Mouse (Mus musculus): ENCODE results near the gene Nfia. TPM values are rescaled to one million over a fixed set of nuclear protein-coding genes. Genes with fewer than 3 reads are reported as not detected.

The Nfia gene
- polyA plus RNA-seq, 1 experiment from 2014 or later = 40.5 TPM

DNA sequence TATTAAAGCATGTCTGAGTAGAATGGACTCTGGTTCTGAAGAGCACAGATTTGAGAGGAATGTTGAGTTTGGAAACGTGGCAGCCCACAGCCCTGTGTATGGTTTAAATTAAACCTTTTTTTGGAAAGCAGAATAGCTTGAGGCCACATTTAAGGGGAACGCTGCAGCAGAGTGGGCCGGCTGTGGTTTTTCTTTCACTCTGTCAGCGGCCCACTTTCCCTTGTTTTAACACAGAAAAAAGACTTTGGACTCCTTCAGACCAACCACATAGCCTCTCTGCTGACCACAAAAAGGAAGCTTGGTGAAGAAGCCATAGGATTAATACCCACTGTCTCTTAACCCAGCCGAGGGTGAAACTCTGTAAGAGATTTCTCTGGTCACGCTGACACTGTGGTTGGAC lies 72.4 kb downstream of the Nfia start:
- ChIA-PET CTCF (interaction anchor here (0.8 kb wide), 1 partner anchor 25 kb away, joined by 3 read pairs; no protein-coding TSS in a partner anchor), POLR2A (interaction anchor here (0.6 kb wide), 1 partner anchor 1092 kb away, joined by 3 read pairs; no protein-coding TSS in a partner anchor)
- TF ChIP-seq CTCF (IDR thresholded peaks at IDR 0.05) = no peak
- in situ Hi-C loops (cut with MboI; ENCODE audit: low pct_unique_long_range_greater_than_20kb) = no loop called here
- no peak for DNase-seq (ENCODE audit: low read depth, low spot score)
- no peaks in the 10 kb centered on the region for H3K27me3 ChIP-seq
- no peak for ATAC-seq

DNA sequence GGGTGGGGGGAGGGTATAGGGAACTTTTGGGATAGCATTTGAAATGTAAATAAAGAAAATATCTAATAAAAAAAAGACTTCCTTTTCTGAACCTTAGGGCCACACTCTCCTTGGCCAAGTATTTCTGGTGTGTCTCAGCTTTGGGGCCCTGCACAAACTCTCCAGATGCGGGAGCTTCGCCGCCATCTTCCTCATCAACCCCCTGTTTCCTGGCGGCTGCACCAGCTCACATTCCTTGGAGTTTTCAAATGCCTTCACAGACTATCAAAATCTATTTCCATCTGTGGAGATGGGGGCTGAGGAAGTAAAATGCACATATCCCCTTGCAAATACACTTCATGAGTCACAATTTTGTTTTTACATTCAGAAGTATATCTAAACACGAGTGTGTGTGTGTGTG lies 75.1 kb downstream of the Nfia start:
- in situ Hi-C loops (cut with MboI; ENCODE audit: low pct_unique_long_range_greater_than_20kb) = no loop called here
- no peak for ATAC-seq
- TF ChIP-seq CTCF (IDR thresholded peaks at IDR 0.05) = no peak
- POLR2A ChIA-PET = interaction anchor here (0.6 kb wide), 1 partner anchor 262 kb away, joined by 3 read pairs; no protein-coding TSS in a partner anchor
- no peaks in the 10 kb centered on the region for H3K27me3 ChIP-seq
- no peak for DNase-seq (ENCODE audit: low read depth, low spot score)
- CTCF ChIA-PET = no interaction called here

DNA sequence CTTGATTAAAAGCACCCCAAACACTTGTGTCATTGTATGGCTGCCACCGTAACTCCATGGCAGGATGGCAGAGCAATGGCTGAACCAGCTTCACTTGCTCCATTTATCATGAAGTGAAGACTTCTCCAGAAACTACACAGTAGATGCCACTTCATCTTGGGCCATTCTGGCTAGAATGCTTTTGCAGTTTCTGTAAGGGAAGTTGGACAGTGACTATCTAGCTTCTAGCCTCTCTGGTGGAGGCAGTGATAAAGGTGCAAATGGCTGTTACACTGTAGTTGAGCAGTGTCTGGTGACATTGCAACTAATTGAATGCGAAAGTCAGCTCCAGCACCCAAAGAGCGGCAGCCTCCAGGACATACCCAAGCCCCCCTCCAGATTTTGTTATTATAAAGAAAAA lies 78.5 kb downstream of the Nfia start:
- TF ChIP-seq CTCF (IDR thresholded peaks at IDR 0.05) = no peak
- ATAC-seq (no peak), DNase-seq (ENCODE audit: low read depth, low spot score) (no peak)
- POLR2A ChIA-PET = no interaction called here
- CTCF ChIA-PET = no interaction called here
- in situ Hi-C loops (cut with MboI; ENCODE audit: low pct_unique_long_range_greater_than_20kb) = no loop called here
- H3K27me3 ChIP-seq = no peaks in the 10 kb centered on the region

DNA sequence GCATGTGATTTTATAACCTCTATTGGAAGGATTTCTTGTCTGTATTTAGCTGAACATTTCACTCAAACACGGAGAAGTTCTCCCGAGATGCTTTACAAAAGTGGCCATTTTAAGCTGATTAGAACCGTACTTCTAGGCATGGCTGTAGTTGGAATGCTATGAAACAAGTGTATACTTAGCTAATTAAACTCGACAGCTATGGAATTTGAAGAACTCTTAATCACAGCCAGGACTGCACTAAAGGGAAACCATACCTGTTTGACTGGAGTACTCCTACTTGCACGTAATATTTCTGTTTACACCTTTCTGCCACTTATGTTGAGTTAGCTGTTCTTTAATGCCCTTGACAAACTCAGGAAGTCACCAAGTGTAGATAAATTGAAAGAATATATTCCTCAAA lies 79.2 kb downstream of the Nfia start:
- in situ Hi-C loops (cut with MboI; ENCODE audit: low pct_unique_long_range_greater_than_20kb) = no loop called here
- no peak for TF ChIP-seq CTCF (IDR thresholded peaks at IDR 0.05)
- ATAC-seq (no peak), DNase-seq (ENCODE audit: low read depth, low spot score) (no peak)
- CTCF ChIA-PET = interaction anchor here (1.6 kb wide), 1 partner anchor 8 kb away, joined by 3 read pairs; no protein-coding TSS in a partner anchor
- H3K27me3 ChIP-seq = no peaks in the 10 kb centered on the region
- POLR2A ChIA-PET = no interaction called here

DNA sequence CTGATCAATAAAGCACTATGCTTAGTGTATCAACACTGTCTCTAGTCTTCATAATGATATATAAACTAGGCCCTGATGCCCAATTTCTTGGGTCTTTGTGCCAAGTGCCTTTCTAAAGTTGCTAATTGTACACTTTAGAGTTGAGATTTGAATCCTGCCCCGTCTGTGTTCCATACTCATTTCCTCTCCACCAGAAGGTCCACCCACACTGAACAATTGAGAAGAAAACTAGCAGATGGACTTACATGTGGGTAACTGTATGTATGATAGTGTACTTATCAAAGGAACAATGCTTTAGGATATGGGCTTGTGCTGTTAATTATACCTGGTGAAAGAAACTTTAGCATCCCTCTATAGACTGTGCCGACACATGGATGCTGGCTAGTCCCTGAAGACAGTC lies 80.1 kb downstream of the Nfia start:
- no peak for TF ChIP-seq CTCF (IDR thresholded peaks at IDR 0.05)

DNA sequence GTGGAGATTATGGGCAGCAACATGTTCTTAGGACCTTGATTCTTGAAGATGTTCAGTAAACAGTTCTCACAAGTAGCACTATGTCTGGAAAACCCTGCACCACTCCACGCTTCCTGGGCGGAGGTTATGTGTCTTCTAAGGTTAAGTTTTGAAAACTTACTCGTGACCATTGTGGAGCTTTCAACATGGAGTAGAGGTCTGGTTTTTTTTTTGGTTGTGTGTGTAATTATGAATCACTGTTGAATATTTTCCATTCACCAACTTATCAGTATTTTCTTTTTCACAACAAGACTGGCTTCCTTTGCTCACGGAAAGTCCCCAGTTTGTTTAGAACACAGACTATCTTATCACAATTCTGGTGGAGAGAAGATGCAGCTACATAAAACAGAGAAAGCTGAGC lies 82.2 kb downstream of the Nfia start:
- TF ChIP-seq CTCF (IDR thresholded peaks at IDR 0.05) = no peak
- in situ Hi-C loops (cut with MboI; ENCODE audit: low pct_unique_long_range_greater_than_20kb) = no loop called here
- ChIA-PET CTCF (no interaction called here), POLR2A (interaction anchor here (0.6 kb wide), 1 partner anchor 1126 kb away, joined by 3 read pairs; no protein-coding TSS in a partner anchor)
- ATAC-seq (no peak), DNase-seq (ENCODE audit: low read depth, low spot score) (no peak)
- no peaks in the 10 kb centered on the region for H3K27me3 ChIP-seq

More for the DNA sequence above, 80.1 kb downstream of the Nfia start:
- in situ Hi-C loops (cut with MboI; ENCODE audit: low pct_unique_long_range_greater_than_20kb) = no loop called here
- DNase-seq (ENCODE audit: low read depth, low spot score) = no peak
- no peak for ATAC-seq
- H3K27me3 ChIP-seq = no peaks in the 10 kb centered on the region
- ChIA-PET POLR2A (no interaction called here), CTCF (interaction anchor here (1.6 kb wide), 1 partner anchor 9 kb away, joined by 3 read pairs; no protein-coding TSS in a partner anchor)

DNA sequence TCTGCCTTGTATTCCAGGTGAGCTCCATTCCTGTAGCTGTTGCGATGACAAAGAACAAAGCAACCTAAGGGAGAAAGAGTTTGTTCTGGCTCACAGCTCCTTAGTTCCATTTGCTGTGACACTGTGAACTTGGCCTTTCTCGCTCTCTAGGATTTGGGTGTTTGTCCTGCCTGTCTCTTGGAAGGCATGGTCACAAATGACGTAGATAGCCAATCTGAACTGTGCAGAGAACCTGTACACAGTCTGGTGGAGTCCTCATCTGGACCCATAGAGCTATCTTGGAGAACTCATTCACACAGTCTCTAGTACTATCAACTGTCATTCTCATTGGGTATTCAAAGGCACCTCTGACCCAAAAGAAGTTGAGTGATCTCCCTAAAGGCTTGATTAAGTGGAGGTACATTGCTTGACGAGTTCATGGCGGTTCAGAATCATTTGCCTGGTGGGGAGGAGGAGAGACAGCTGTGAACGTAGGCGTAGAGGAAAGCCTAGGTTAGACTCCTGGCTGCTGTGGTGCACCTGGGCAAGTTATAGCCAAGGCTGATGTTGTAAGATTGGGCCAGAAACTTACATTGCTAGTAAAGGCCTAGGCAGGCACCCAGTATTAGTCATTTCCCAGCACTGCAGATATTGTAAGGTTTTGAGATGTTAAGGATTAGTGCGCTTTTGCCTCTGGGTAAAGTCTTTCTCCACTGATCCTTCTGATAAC lies 83.3 kb downstream of the Nfia start:
- TF ChIP-seq CTCF (IDR thresholded peaks at IDR 0.05) = no peak
- H3K27me3 ChIP-seq = no peaks in the 10 kb centered on the region
- no peak for ATAC-seq
- ChIA-PET CTCF (no interaction called here), POLR2A (no interaction called here)
- DNase-seq (ENCODE audit: low read depth, low spot score) = no peak
- in situ Hi-C loops (cut with MboI; ENCODE audit: low pct_unique_long_range_greater_than_20kb) = no loop called here

DNA sequence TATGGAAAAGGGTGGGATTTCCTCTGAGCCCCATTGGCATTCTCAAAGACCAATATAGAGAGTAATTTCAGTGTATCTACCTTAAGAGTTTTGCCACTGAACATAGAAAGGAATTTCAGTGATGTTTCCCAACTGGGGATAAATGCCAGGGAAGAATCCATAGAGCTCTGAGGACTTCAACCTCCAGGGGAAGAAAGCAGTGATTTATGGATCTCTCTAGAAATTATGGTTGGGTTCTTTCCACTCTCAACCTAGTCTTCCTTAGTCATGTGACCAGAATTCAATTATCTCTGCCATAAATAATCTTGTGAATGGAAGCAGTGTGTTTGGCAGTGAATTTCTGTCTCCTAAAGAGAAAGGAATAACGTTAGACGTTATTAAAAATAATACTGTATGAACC lies 85.0 kb downstream of the Nfia start:
- DNase-seq (ENCODE audit: low read depth, low spot score) = no peak
- in situ Hi-C loops (cut with MboI; ENCODE audit: low pct_unique_long_range_greater_than_20kb) = no loop called here
- TF ChIP-seq CTCF (IDR thresholded peaks at IDR 0.05) = no peak
- H3K27me3 ChIP-seq = no peaks in the 10 kb centered on the region
- CTCF ChIA-PET = no interaction called here
- POLR2A ChIA-PET = no interaction called here
- ATAC-seq = no peak

DNA sequence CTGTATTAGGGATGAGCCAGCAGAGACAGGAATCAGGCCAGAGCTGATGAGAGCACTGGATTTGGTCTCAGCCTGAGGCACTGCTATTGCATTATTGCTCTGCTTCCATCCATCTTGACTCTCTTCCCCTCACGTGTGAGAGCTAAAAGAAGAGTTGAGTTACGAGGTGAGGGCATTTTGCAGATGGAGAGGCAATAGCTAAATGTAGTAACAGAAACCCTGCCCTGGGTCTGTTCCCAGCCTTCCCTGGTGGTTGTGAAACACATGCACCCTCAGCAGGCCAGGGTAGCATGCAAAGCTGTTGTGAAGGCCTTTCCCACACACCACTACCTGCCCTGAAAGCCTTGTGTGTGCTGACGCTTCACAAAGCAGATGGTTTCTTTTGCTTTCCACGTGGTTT lies 86.9 kb downstream of the Nfia start:
- DNase-seq (ENCODE audit: low read depth, low spot score) (no peak), ATAC-seq (no peak)
- ChIA-PET POLR2A (interaction anchor here (1.2 kb wide), 1 partner anchor 10 kb away, joined by 5 read pairs; no protein-coding TSS in a partner anchor), CTCF (interaction anchor here (1.4 to 1.6 kb wide), 2 partner anchors 11 to 18 kb away, joined by 3 to 4 read pairs; no protein-coding TSS in a partner anchor)
- TF ChIP-seq CTCF (IDR thresholded peaks at IDR 0.05) = no peak
- in situ Hi-C loops (cut with MboI; ENCODE audit: low pct_unique_long_range_greater_than_20kb) = no loop called here
- no peaks in the 10 kb centered on the region for H3K27me3 ChIP-seq

DNA sequence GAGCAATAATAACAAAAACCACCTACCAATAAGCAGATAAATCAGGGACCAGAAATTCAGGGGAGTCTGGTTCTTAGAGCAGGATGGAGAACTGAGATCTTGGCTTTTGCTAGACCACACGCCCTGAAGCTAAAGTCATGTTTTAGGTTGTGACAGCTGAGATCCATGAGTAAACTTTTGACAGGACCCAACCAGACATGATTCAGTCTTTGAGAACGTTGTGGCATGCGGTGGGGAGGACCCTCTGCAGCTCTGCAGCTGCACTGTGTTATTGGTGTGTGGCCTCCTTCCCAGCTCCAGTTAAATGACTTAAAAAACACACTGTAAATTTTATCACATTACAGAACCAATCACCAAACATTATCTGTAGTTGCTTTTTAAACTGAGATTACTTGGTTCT lies 87.8 kb downstream of the Nfia start:
- no peaks in the 10 kb centered on the region for H3K27me3 ChIP-seq
- ChIA-PET CTCF (no interaction called here), POLR2A (interaction anchor here (1.8 kb wide), 1 partner anchor 10 kb away, joined by 4 read pairs; no protein-coding TSS in a partner anchor)
- in situ Hi-C loops (cut with MboI; ENCODE audit: low pct_unique_long_range_greater_than_20kb) = no loop called here
- no peak for TF ChIP-seq CTCF (IDR thresholded peaks at IDR 0.05)
- DNase-seq (ENCODE audit: low read depth, low spot score) = no peak
- ATAC-seq = no peak

DNA sequence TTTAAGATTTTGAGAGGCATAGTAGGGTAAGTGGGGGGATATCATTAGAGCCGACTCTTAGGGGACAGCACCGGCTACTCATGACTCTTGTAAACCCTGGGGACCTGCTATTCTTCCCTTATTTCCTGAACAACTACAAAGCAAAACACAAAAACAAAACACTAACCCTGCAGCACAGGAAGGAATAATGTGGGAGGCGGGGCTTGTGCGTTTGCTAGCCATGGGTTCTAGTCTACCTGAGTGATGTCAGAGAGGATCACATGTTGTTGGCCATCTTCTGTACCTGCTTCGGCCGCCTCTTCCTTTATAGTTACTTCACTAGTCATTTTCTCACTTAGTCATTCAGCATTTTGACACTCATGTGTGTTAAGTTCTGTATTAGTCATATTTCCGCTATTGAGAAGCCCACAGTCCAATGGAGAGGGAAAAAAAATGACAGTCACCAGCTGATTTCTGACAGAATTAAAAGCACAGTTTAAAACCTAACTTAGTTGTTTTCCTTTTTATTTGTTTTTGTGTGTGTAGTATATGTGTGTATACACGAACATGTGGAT lies 88.3 kb downstream of the Nfia start:
- DNase-seq (ENCODE audit: low read depth, low spot score) = no peak
- H3K27me3 ChIP-seq = no peaks in the 10 kb centered on the region
- in situ Hi-C loops (cut with MboI; ENCODE audit: low pct_unique_long_range_greater_than_20kb) = no loop called here
- no peak for ATAC-seq
- POLR2A ChIA-PET = interaction anchor here (1.8 kb wide), 1 partner anchor 9 kb away, joined by 4 read pairs; no protein-coding TSS in a partner anchor
- CTCF ChIA-PET = no interaction called here
- no peak for TF ChIP-seq CTCF (IDR thresholded peaks at IDR 0.05)
